Mouse (Mus musculus): ENCODE results near the gene Gpatch8. TPM values are rescaled to one million over a fixed set of nuclear protein-coding genes. Genes with fewer than 3 reads are reported as not detected.

Gpatch8 gene
- polyA plus RNA-seq, 1 experiment from 2014 or later = 43.4 TPM

DNA sequence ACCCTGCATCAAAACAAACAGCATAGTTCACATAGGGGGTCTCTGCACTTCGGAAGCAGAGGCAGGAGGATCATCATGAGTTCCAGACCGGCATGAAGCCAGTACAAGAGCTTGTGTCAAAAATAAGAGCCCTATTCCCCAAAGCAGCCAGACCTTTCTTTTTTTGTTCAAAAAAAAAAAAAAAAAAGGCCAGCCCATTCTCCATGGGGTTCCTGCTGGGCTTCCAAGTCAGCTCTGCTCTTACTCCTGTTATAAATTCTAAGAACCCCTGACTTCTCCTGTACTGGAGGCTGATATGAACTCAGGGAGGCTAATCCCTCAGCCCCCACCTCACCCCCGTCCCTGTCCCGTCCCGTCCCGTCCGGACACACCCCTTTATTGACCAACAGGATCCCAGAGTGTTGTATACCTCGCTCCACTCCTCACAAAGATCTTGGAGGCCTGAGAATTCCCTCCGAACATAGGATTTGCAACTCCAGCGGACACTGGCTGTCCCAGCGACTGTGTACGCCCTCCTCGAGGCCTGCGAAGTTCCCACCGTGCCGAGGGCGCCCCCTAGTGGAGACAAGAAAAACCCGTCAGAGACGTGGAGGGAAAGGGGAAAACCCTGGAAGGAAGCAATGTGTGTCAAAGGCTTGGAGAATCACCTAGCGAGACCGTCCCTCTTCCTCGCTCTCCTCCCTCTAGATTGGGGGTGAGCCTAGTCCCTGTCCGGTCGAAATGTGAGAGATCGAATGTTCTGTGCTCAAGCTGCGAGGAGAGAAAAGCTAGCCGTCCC, 22.3 kb upstream of the Gpatch8 start:
- Histone ChIP-seq H3K36me3 (replicated peaks; ENCODE audit: control insufficient read depth, insufficient read depth, low read depth, low read length) (no peaks in the 10 kb centered on the region), H3K27me3 (ENCODE audit: control insufficient read depth, insufficient read depth, low read length) (no peaks in the 10 kb centered on the region), H3K4me1 (ENCODE audit: control insufficient read depth, insufficient read depth, low read length) (peaks cover 9% of the 10 kb centered on the region), H3K27ac (replicated peaks; ENCODE audit: low read depth, low read length) (peak overlapping the region; percentile 86), H3K9me3 (replicated peaks; ENCODE audit: control insufficient read depth, low read length) (no peaks in the 10 kb centered on the region), H3K4me2 (ENCODE audit: low read depth, low read length) (peak overlapping the region; percentile 47), H3K9ac (replicated peaks; ENCODE audit: low read length) (peak overlapping the region; percentile 66), H3K4me3 (ENCODE audit: low read depth, low read length) (peak overlapping the region; percentile 30)
- WGBS = 6% methylated on average over 27 of the region's 27 CpGs
- DNase-seq (ENCODE audit: low spot score) (peak; percentile 91), ATAC-seq (replicated peaks; ENCODE audit: insufficient number of reproducible peaks, low FRiP score, low TSS enrichment, low read depth) (peak; percentile 35; the same call in 1 of the 2 replicates)

GRCm38 (mm10) chr11:102576050-102576754, 20.0 kb upstream of the Gpatch8 start:
- Histone ChIP-seq H3K4me2 (ENCODE audit: low read depth, low read length) (no peak overlapping the region), H3K36me3 (replicated peaks; ENCODE audit: control insufficient read depth, insufficient read depth, low read depth, low read length) (no peaks in the 10 kb centered on the region), H3K9ac (replicated peaks; ENCODE audit: low read length) (no peak overlapping the region), H3K27ac (replicated peaks; ENCODE audit: low read depth, low read length) (no peak overlapping the region), H3K4me1 (ENCODE audit: control insufficient read depth, insufficient read depth, low read length) (no peaks in the 10 kb centered on the region), H3K9me3 (replicated peaks; ENCODE audit: control insufficient read depth, low read length) (no peaks in the 10 kb centered on the region), H3K27me3 (ENCODE audit: control insufficient read depth, insufficient read depth, low read length) (no peaks in the 10 kb centered on the region), H3K4me3 (ENCODE audit: low read depth, low read length) (no peak overlapping the region)
- DNase-seq (ENCODE audit: low spot score) = no peak
- WGBS = 66% methylated on average over 13 of the region's 13 CpGs
- no peak for ATAC-seq (replicated peaks; ENCODE audit: insufficient number of reproducible peaks, low FRiP score, low TSS enrichment, low read depth)

DNA sequence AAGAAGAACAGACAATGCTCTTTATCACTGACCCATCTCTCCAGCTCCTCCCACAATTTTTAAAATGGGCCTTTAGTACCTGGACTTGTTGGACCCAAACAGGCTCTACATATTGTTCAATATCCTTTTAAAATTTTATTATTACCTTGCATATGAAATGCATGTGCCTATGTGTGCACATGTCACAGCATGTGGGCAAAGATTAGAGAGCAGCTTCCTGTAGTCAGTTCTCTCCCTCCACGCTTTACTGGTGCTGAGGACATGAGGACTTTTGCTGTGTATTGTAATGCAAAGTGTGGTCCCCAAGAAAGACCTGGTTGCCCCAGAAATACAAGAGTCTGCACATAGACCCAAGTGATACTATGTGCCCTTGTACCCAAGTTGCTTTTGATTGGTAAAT, 18.8 kb upstream of the Gpatch8 start:
- Histone ChIP-seq H3K4me1 (ENCODE audit: control insufficient read depth, insufficient read depth, low read length) (no peaks in the 10 kb centered on the region), H3K36me3 (replicated peaks; ENCODE audit: control insufficient read depth, insufficient read depth, low read depth, low read length) (no peaks in the 10 kb centered on the region), H3K27ac (replicated peaks; ENCODE audit: low read depth, low read length) (no peak overlapping the region), H3K4me3 (ENCODE audit: low read depth, low read length) (no peak overlapping the region), H3K27me3 (ENCODE audit: control insufficient read depth, insufficient read depth, low read length) (no peaks in the 10 kb centered on the region), H3K9me3 (replicated peaks; ENCODE audit: control insufficient read depth, low read length) (no peaks in the 10 kb centered on the region), H3K4me2 (ENCODE audit: low read depth, low read length) (no peak overlapping the region), H3K9ac (replicated peaks; ENCODE audit: low read length) (no peak overlapping the region)
- WGBS = 69% methylated on average over 1 of the region's 1 CpGs
- no peak for DNase-seq (ENCODE audit: low spot score)
- no peak for ATAC-seq (replicated peaks; ENCODE audit: insufficient number of reproducible peaks, low FRiP score, low TSS enrichment, low read depth)

DNA sequence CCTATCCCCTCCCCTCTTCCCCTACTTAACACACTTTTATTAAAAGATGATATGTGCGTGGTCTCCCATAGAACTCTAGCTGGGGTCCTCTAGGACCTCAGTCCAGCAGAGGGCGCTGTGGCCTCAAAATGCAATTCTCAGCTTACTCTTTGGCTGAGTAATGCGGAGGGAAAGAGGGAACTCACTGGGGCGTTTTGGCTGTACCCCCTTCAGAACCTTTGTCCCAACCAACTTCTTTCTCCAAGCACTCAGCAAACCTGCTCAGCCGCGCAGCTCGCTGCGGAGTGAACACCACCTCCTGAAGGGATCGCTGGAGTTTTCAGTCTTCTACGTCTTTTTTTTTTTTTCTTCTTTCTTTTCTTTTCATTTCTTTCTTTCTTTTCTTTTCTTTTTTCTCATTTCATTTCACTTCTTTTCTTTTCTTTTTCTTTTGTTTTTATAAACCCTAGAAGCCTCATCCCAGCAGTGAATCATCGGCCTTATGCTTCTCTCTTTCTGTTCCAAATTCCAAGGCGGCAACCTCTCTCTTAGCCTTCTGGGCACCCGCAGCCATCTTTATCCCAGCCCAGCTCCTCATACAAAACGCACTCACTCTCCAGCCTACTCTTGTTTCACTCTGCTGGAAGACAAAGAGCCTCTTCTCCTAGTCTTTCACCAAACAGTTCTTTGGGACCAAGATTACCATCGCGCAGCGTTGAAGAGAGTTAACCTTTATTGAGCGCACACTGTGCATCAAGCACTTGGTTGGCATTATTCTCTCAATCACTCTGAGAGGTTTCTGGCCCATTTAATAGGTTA, 16.9 kb upstream of the Gpatch8 start:
- 5% methylated on average over 18 of the region's 18 CpGs for WGBS
- Histone ChIP-seq H3K36me3 (replicated peaks; ENCODE audit: control insufficient read depth, insufficient read depth, low read depth, low read length) (no peaks in the 10 kb centered on the region), H3K9me3 (replicated peaks; ENCODE audit: control insufficient read depth, low read length) (no peaks in the 10 kb centered on the region), H3K9ac (replicated peaks; ENCODE audit: low read length) (peak overlapping the region; percentile 62), H3K4me2 (ENCODE audit: low read depth, low read length) (peak overlapping the region; percentile 58), H3K27ac (replicated peaks; ENCODE audit: low read depth, low read length) (no peak overlapping the region), H3K4me3 (ENCODE audit: low read depth, low read length) (peak overlapping the region; percentile 25), H3K4me1 (ENCODE audit: control insufficient read depth, insufficient read depth, low read length) (no peaks in the 10 kb centered on the region), H3K27me3 (ENCODE audit: control insufficient read depth, insufficient read depth, low read length) (no peaks in the 10 kb centered on the region)
- ATAC-seq (replicated peaks; ENCODE audit: insufficient number of reproducible peaks, low FRiP score, low TSS enrichment, low read depth) = peak; percentile 54; the same call in 1 of the 2 replicates
- peak; percentile 98 for DNase-seq (ENCODE audit: low spot score)

- 81% methylated on average over 7 of the region's 7 CpGs for WGBS
- Histone ChIP-seq H3K4me3 (ENCODE audit: low read depth, low read length) (no peak overlapping the region), H3K27ac (replicated peaks; ENCODE audit: low read depth, low read length) (no peak overlapping the region), H3K9me3 (replicated peaks; ENCODE audit: control insufficient read depth, low read length) (no peaks in the 10 kb centered on the region), H3K4me2 (ENCODE audit: low read depth, low read length) (no peak overlapping the region), H3K9ac (replicated peaks; ENCODE audit: low read length) (no peak overlapping the region), H3K36me3 (replicated peaks; ENCODE audit: control insufficient read depth, insufficient read depth, low read depth, low read length) (no peaks in the 10 kb centered on the region), H3K27me3 (ENCODE audit: control insufficient read depth, insufficient read depth, low read length) (no peaks in the 10 kb centered on the region), H3K4me1 (ENCODE audit: control insufficient read depth, insufficient read depth, low read length) (no peaks in the 10 kb centered on the region)
- DNase-seq (ENCODE audit: low spot score) (no peak), ATAC-seq (replicated peaks; ENCODE audit: insufficient number of reproducible peaks, low FRiP score, low TSS enrichment, low read depth) (no peak)
Measured at GRCm38 (mm10) chr11:102568756-102569377, 12.7 kb upstream of the Gpatch8 start.

GRCm38 (mm10) chr11:102568191-102568590, 12.0 kb upstream of the Gpatch8 start:
- no peak for ATAC-seq (replicated peaks; ENCODE audit: insufficient number of reproducible peaks, low FRiP score, low TSS enrichment, low read depth)
- no peak overlapping the region for H3K9ac ChIP-seq (replicated peaks; ENCODE audit: low read length)
- 81% methylated on average over 12 of the region's 12 CpGs for WGBS
- no peaks in the 10 kb centered on the region for H3K36me3 ChIP-seq (replicated peaks; ENCODE audit: control insufficient read depth, insufficient read depth, low read depth, low read length)
- H3K27me3 ChIP-seq (ENCODE audit: control insufficient read depth, insufficient read depth, low read length) = no peaks in the 10 kb centered on the region
- no peak overlapping the region for H3K27ac ChIP-seq (replicated peaks; ENCODE audit: low read depth, low read length)
- no peak overlapping the region for H3K4me3 ChIP-seq (ENCODE audit: low read depth, low read length)
- no peak overlapping the region for H3K4me2 ChIP-seq (ENCODE audit: low read depth, low read length)
- no peaks in the 10 kb centered on the region for H3K9me3 ChIP-seq (replicated peaks; ENCODE audit: control insufficient read depth, low read length)
- no peaks in the 10 kb centered on the region for H3K4me1 ChIP-seq (ENCODE audit: control insufficient read depth, insufficient read depth, low read length)
- no peak for DNase-seq (ENCODE audit: low spot score)

GRCm38 (mm10) chr11:102567723-102568122, 11.5 kb upstream of the Gpatch8 start:
- DNase-seq (ENCODE audit: low spot score) (no peak), ATAC-seq (replicated peaks; ENCODE audit: insufficient number of reproducible peaks, low FRiP score, low TSS enrichment, low read depth) (no peak)
- Histone ChIP-seq H3K4me2 (ENCODE audit: low read depth, low read length) (no peak overlapping the region), H3K4me1 (ENCODE audit: control insufficient read depth, insufficient read depth, low read length) (no peaks in the 10 kb centered on the region), H3K27me3 (ENCODE audit: control insufficient read depth, insufficient read depth, low read length) (no peaks in the 10 kb centered on the region), H3K4me3 (ENCODE audit: low read depth, low read length) (no peak overlapping the region), H3K9ac (replicated peaks; ENCODE audit: low read length) (no peak overlapping the region), H3K36me3 (replicated peaks; ENCODE audit: control insufficient read depth, insufficient read depth, low read depth, low read length) (no peaks in the 10 kb centered on the region), H3K9me3 (replicated peaks; ENCODE audit: control insufficient read depth, low read length) (no peaks in the 10 kb centered on the region), H3K27ac (replicated peaks; ENCODE audit: low read depth, low read length) (no peak overlapping the region)
- 98% methylated on average over 15 of the region's 15 CpGs for WGBS
